ENCODE assay signal across 11 mouse cellular contexts in the genomic region with DNA sequence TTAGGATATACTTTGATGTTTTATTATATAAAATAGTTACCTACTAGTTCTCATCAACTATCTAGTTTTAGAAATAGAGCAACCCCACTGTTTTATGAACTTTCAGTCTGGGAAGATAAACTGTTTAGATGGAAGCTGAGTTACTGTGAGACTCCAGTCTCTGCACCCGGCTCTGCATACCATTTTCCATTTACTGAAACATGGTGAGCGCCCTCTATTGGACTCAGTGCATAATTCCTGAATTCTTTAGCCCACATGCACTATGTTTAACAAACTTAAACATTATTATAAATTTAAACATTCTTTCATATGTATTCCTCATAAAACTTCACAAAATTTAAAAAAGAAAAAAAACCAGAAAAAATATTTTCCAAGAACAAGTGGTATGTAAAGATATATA. TPM values are rescaled to one million over a fixed set of nuclear protein-coding genes. Genes with fewer than 3 reads are reported as not detected.
A peak's percentile ranks its signal among the peaks of the same experiment; 100 is the strongest.
DNase-seq lines count a peak whose midpoint lies in the region; ATAC-seq and TF ChIP-seq lines count a peak whose summit lies in the region.
"Had no signal": no experiment of that assay in that cellular context is flagged by ENCODE, and none has a peak within 500 bp of the region (broad histone marks: within the 10 kb centered on the region; RNA-seq: fewer than 3 reads in every experiment).

No protein-coding gene starts in this region.

- no peak overlapping the region for H3K4me2 ChIP-seq in kidney, postnatal 0 days (ENCODE audit: low read length)
- H3K4me2 ChIP-seq: embryonic facial prominence, embryonic 13.5 days; heart, embryonic 13.5 days had no signal

- peak; percentile 65 for TF ChIP-seq CTCF in kidney, postnatal 0 days (IDR thresholded peaks at IDR 0.05; ENCODE audit: low read depth)
- TF ChIP-seq CTCF in E14TG2a.4 (conservative IDR thresholded peaks at IDR 0.05; ENCODE audit: low read length) = peak; percentile 55

- H3K27me3 ChIP-seq in kidney, postnatal 0 days (ENCODE audit: insufficient read depth, low read length) = peaks cover 8% of the 10 kb centered on the region
- H3K27me3 ChIP-seq in E14TG2a.4 (ENCODE audit: insufficient read depth, low read length) = peaks cover 15% of the 10 kb centered on the region
- peaks cover 22% of the 10 kb centered on the region for H3K27me3 ChIP-seq in embryonic facial prominence, embryonic 10.5 days (replicated peaks; ENCODE audit: low read depth, poor library complexity, severe bottlenecking)

- no peaks in the 10 kb centered on the region for H3K9me3 ChIP-seq in kidney, postnatal 0 days (replicated peaks; ENCODE audit: low read length)
- H3K9me3 ChIP-seq in E14TG2a.4 (ENCODE audit: low read length) = no peaks in the 10 kb centered on the region
- no peaks in the 10 kb centered on the region for H3K9me3 ChIP-seq in embryonic facial prominence, embryonic 10.5 days
- H3K9me3 ChIP-seq: embryonic facial prominence, embryonic 13.5 days; heart, embryonic 13.5 days had no signal

- 9% methylated on average over 2 of the region's 2 CpGs for WGBS in kidney, postnatal 0 days
- 7% methylated on average over 2 of the region's 2 CpGs for WGBS in embryonic facial prominence, embryonic 10.5 days

- no peak overlapping the region for H3K9ac ChIP-seq in kidney, postnatal 0 days (ENCODE audit: low read depth, low read length)
- H3K9ac ChIP-seq: embryonic facial prominence, embryonic 13.5 days; heart, embryonic 13.5 days had no signal

- 0 out of 2 replicates have a peak, but pooled peaks cover 4% of the 10 kb centered on the region for H3K36me3 ChIP-seq in kidney, postnatal 0 days (ENCODE audit: insufficient read depth, low read length)
- H3K36me3 ChIP-seq in E14TG2a.4 (ENCODE audit: insufficient read depth, low read length) = peaks cover 20% of the 10 kb centered on the region
- H3K36me3 ChIP-seq in embryonic facial prominence, embryonic 10.5 days (replicated peaks) = peaks cover 19% of the 10 kb centered on the region

- DNase-seq in kidney, postnatal 0 days (ENCODE audit: low spot score) = peak; percentile 77
- no peak for DNase-seq in kidney, postnatal 25 days
- peak; percentile 65 for DNase-seq in 416B (ENCODE audit: low read depth)
- peak; percentile 27 for DNase-seq in embryonic facial prominence, embryonic 10.5 days (ENCODE audit: low spot score)
- no peak for DNase-seq in spleen, postnatal 36 days (ENCODE audit: low spot score in 2 of 2)
- no peak for DNase-seq in adrenal gland, postnatal 14 days
- DNase-seq: adrenal gland, postnatal 10 days had no signal

- ATAC-seq in kidney, postnatal 0 days (replicated peaks; ENCODE audit: low FRiP score, low read depth) = no peak

- H3K27ac ChIP-seq in kidney, postnatal 0 days = no peak overlapping the region
- H3K27ac ChIP-seq in embryonic facial prominence, embryonic 10.5 days (replicated peaks) = no peak overlapping the region
- H3K27ac ChIP-seq: embryonic facial prominence, embryonic 13.5 days; heart, embryonic 13.5 days had no signal

- H3K4me3 ChIP-seq in kidney, postnatal 0 days (replicated peaks; ENCODE audit: low read depth, low read length) = no peak overlapping the region
- H3K4me3 ChIP-seq in E14TG2a.4 (replicated peaks; ENCODE audit: low read length) = no peak overlapping the region
- no peak overlapping the region for H3K4me3 ChIP-seq in embryonic facial prominence, embryonic 10.5 days
- H3K4me3 ChIP-seq: embryonic facial prominence, embryonic 13.5 days; heart, embryonic 13.5 days had no signal

- H3K4me1 ChIP-seq in kidney, postnatal 0 days (replicated peaks; ENCODE audit: insufficient read depth, low read length) = peaks cover under 1% of the 10 kb centered on the region; the same call in 1 of the 2 replicates
- peaks cover 11% of the 10 kb centered on the region for H3K4me1 ChIP-seq in E14TG2a.4 (replicated peaks; ENCODE audit: low read depth, low read length)
- peaks cover 8% of the 10 kb centered on the region for H3K4me1 ChIP-seq in embryonic facial prominence, embryonic 10.5 days

RNA-seq across cellular contexts. Expression of gene Sp9, which starts 13.9 kb away (rescaled TPM):
- polyA plus RNA-seq in kidney, postnatal 0 days (2015; fragmentation: Nextera tagmentation; extraction: Ambion mirVana) = not detected in 2 replicates
- 0.39 and 0.67 TPM in 2 replicates for polyA plus RNA-seq in embryonic facial prominence, embryonic 10.5 days (2016; fragmentation: Nextera tagmentation; extraction: Ambion mirVana)
- total RNA-seq in adrenal gland, postnatal 14 days (2021) = not detected in 2 replicates
- total RNA-seq: adrenal gland, postnatal 10 days; liver, adult 2 months had no signal
- polyA plus RNA-seq: heart, embryonic 13.5 days; liver, adult 2 months had no signal

RNA-seq across cellular contexts. Expression of gene Scrn3, which starts 26.8 kb away (rescaled TPM):
- 15.9 TPM in 2 replicates for polyA plus RNA-seq in kidney, postnatal 0 days (2015; fragmentation: Nextera tagmentation; extraction: Ambion mirVana)
- 14.7 and 15.3 TPM in 2 replicates for polyA plus RNA-seq in embryonic facial prominence, embryonic 10.5 days (2016; fragmentation: Nextera tagmentation; extraction: Ambion mirVana)
- total RNA-seq in adrenal gland, postnatal 14 days (2021) = 17.6 and 20.3 TPM in 2 replicates

RNA-seq across cellular contexts. Expression of gene Cir1, which starts 26.9 kb away (rescaled TPM):
- 28.5 and 33.8 TPM in 2 replicates for polyA plus RNA-seq in kidney, postnatal 0 days (2015; fragmentation: Nextera tagmentation; extraction: Ambion mirVana)
- 16.8 and 18.0 TPM in 2 replicates for polyA plus RNA-seq in embryonic facial prominence, embryonic 10.5 days (2016; fragmentation: Nextera tagmentation; extraction: Ambion mirVana)
- 18.6 and 22.0 TPM in 2 replicates for total RNA-seq in adrenal gland, postnatal 14 days (2021)

Comparison
In these comparisons a context has a peak if more than half of its experiments do, and no peak if none do; other contexts are left out.
1. DNase-seq: peak in kidney, postnatal 0 days (single experiment), 416B (single experiment) and embryonic facial prominence, embryonic 10.5 days (single experiment); none in kidney, postnatal 25 days (0 of 2), spleen, postnatal 36 days (0 of 2) and adrenal gland, postnatal 14 days (single experiment).